Mouse (Mus musculus) lung, postnatal 25 days (tissue): ENCODE data around the gene Ints13.

Experiments
- DNase-seq: peaks from one replicate; pipeline ENCODE4 v3.0.0; 2022; ENCODE audit warnings: low spot score

Ints13 gene

GRCm38 (mm10) chr6:146538661-146539060 lies 39.0 kb downstream of the Ints13 start:
- no peak for DNase-seq

DNA sequence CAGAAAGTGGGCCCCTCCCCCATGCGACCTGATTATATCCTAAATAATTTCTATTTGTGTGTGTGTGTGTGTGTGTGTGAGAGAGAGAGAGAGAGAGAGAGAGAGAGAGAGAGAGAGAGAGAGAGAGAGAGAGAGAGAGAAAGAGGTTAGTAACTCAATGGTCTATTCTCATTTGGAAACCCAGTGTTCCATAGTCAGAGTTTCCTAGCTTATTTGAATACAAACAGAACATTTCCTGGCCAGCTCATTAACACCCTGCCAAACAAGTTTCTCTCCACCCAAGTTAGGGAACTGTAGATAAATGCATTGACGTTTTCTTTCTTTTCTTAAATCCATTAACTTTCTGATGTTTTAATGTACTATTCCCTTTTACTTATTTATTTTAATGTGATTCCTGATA lies 39.6 kb downstream of the Ints13 start:
- DNase-seq, result no peak

GRCm38 (mm10) chr6:146537111-146537510 lies 40.5 kb downstream of the Ints13 start:
- DNase-seq, result no peak

- DNase-seq, result no peak
Observed at GRCm38 (mm10) chr6:146535501-146535900, 42.1 kb downstream of the Ints13 start.

- no peak for DNase-seq
Observed at GRCm38 (mm10) chr6:146533146-146533545, 44.5 kb downstream of the Ints13 start.

- DNase-seq, result peak; percentile 81
Observed at GRCm38 (mm10) chr6:146530769-146531168, 46.9 kb downstream of the Ints13 start.

- no peak for DNase-seq
Observed at GRCm38 (mm10) chr6:146530363-146530762, 47.3 kb downstream of the Ints13 start.

DNA sequence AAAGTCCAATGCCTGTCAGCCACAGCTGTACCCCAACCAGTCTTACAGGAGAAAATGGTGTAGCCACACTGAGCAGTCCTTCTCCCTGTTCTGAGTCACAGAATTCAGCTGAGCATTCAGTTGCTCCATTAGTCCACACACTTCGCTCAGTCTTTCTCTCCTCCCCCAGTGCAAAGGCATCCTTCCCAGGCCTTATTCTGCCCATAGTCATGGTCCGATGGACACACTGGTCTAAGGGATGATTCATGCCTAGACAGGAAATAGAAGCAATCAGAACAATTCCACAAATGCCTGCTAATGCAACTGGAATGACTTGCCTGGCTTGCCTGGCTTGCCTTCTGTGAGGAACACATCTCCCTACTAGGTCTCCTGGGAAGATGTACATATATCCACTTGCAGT lies 50.1 kb downstream of the Ints13 start:
- no peak for DNase-seq

DNA sequence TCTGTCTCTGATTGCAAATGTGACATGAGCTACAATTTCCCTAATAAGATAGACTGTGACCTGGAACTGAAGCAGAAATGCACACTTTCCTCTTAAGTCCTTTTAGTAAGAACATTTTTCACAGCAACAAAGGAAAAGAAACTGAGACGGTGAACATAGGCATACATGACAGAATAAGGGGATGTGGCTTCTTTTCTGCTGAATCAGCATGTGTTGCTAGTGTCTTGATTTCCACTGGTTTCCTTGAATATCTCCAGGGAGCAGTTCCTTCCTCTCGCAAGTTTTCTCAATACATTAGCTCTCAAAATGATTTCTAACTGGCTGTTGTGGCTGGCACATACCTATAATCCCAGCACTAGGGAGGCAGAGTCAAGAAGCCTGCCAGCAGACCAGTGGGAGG lies 52.1 kb downstream of the Ints13 start:
- DNase-seq, result no peak

DNA sequence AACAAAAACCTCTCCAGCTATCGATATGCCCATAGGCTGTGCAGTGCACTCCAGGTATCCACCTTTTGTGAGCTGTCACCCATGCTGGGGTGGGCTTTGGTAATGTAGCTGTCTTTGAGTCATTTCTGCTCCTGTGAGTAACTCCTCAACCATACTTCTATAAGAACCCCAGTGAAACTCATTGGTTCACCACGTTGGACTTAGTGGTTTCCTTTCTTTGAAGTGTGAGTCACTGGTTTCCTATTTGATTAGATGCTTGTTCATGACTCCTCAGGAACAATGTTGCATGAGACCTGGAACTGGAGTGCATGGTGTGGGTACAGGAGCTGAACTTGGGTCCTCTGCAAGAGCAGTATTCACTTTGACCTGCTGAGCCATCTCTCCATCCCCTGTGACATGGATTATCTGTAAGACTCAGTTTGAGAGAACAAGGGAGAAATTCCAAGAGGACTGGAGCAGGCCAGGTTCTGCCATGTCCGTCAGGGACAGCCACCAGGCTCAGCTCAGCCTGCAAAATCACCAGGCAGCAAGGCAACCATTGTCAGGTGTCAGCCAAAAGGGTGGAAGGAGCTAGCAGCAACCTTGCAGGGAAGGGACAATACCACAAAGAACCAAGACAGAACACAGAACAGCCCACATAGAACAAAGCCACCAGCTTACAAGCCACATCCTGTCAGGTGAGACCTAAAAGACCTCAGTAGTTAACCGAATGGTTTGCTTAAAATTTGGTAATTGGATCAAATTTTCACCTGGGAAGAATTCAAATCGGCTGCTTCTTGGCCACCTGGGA lies 56.0 kb downstream of the Ints13 start:
- DNase-seq, result no peak

DNA sequence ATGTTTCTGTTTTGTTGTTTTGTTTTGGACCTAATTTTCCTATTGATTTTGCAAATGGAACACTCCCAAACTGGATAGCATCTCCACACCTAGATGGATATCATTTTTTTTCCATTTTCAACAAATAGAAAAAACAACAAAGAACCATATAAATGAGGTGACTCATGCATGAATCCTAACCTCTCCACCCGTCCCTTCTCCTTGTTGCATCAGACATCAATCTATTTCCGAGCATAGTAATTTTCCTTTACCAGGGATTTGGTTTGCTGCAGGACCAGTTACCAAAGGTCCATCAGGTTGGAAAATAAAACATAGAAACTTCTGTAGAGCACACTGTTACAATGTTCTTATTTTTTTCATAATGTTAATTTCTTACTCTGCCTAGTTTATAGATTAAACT lies 58.6 kb downstream of the Ints13 start:
- DNase-seq, result no peak

GRCm38 (mm10) chr6:146515936-146516335 lies 61.7 kb downstream of the Ints13 start:
- no peak for DNase-seq

GRCm38 (mm10) chr6:146514531-146514948 lies 63.1 kb downstream of the Ints13 start:
- DNase-seq, result no peak

- DNase-seq, result no peak
Observed at GRCm38 (mm10) chr6:146513899-146514298, 63.7 kb downstream of the Ints13 start.

- no peak for DNase-seq
Observed at GRCm38 (mm10) chr6:146513384-146513783, 64.3 kb downstream of the Ints13 start.

DNA sequence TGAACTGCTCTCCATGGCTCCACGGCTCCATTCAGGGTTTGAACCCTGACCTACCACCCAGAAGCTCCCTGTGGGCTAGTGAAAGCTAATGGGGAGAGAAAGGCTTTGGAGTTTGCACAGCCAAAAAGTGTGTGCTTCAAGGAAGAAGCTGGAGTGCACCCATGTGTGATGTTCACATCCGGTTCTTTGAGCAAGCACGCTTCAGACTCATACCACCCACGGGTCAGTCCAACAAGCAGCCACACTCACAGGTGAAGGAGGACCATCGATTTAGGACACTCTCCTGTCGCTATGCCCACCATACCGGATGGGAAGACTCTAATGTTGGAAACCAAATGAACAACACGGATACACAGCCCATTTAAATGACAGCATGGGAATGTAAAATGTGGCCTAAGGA lies 66.1 kb downstream of the Ints13 start:
- DNase-seq, result no peak

GRCm38 (mm10) chr6:146509891-146510290 lies 67.7 kb downstream of the Ints13 start:
- no peak for DNase-seq

DNA sequence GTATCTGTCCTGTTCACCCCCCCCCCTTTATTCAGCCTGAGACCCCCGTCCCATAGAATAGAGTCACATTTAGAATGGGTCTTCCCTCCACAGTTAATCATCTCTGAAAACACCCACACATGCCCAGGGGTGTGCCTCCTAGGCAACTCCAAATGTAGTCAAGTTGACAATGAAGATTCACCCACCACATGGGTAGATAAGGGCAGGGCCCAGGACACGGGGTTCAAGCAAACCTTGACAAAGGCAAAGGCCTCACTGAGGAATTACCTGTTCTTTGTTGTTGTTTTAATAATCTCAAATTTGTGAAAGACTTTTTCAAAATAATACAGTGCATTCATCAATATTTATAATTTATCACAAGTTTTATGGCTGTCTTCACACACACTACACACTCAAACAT lies 73.2 kb downstream of the Ints13 start:
- no peak for DNase-seq

DNA sequence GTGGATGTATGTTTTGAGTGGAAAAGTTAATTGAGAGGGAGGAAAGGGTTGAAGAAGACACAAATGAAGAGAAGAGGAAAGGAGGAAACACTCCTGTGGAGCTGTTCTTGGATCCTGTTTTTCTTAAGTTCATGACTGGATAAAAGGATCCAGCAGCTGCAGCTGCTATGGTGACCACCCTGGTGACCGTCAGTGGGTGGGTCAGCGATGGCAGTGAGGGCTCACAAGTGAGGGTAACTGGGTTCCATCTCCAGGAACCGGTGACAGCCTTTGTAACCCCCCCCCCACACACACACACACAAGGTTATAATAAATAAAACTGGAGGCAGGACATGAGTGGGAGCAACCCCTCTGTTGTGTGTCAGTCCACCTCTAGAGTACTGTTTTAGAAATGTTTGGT lies 74.8 kb downstream of the Ints13 start:
- DNase-seq, result no peak

DNA sequence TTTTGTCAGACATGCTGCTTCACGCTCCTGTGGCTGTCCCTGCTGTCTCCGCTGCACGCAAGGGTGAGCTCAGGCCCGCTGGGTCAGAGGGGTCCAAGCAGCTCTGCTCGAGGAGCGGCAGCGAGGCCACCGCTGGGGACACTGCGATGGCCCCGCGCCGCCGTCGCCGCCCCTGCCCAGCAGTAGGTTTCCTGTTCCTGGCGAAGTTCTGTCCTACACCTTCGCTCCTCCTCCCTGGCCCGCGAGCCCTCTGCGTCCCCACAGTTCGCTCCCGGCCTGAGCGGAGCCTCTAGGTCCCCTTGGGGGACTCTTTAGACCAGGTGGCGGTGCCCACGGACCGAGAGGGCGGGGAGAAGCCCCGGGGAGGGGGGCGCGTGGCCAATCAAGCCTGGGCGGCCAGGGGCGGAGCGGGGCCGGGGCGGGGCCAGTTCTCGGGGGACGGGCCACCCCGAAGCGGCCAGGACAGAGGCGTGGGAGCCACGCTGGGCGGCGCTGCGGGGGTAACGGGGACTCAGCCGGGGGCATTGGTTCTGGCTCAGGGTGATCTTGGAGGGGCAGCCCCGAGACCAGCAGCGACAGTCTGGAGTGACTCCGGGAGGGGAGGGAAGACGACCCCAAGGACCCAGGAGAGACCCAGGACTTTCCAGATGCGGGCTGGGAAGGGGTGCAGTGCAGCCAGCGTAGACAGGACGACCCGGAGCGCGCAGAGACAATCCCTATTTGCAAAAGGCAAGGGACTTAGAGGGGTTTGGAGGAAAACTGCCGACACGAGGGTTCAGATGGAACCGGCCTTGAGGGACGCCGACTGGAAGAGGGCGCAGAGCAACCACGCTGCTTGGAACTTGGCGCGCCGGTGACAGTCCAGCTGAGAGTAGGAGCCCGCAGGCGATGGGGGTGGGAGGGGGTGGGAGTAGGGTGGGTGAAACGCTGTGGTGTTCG lies 75.5 kb downstream of the Ints13 start, which contains the start of gene Itpr2:
Gene Itpr2, minus strand, starts transcription at position 358 of the 939 bp plus-strand sequence.
- peak; percentile 91 for DNase-seq

DNA sequence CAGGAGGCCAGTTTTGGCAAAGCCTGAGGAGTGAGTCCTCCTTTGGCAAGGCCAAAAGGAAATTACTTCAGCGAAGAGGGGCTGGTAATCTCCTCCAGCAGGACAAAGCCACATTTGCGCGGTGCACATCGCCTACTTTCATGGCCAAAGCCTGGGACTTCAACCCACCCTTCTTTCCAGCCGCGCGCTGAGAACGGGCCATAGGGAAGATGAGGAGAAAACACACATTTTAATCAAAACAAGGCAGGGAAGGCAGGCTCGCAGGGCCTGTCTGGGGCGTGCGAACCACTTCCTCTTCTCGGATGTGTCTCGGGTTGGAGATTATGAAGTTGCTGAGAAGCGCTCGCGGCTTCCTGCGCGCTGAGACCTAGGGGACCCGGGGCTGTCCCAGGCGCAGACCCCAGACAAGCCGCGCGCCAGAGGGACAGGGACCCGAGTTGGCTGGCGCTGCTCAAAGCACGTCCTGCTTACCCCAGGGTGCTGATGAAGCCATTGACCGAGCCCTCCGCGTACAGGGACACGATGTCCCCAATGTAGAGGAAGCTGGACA lies 76.2 kb downstream of the Ints13 start:
- DNase-seq, result peak; percentile 59

DNA sequence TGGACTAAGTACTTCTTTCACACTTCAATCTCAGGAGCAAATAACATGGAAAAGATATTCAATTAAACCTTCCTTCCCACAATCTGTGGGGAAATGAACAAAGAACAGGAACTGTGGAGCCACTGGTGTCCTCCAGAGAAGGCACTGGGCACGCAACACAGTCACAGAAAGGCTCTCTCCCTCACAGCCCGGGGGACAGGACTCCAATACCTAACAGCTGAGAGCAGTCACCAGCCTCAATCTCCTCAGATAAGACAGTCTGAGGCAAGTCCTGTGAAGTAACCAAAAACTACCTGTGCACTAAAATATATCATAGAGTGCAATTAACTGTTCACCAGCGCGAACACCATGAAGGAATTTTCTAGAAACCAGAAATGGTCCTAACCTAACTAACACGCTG lies 76.9 kb downstream of the Ints13 start:
- DNase-seq, result no peak

- no peak for DNase-seq
Observed at GRCm38 (mm10) chr6:146500206-146500605, 77.4 kb downstream of the Ints13 start.
